Mouse (Mus musculus) liver, embryonic 11.5 days (tissue): ENCODE results near the gene Tfcp2. TPM values are rescaled to one million over a fixed set of nuclear protein-coding genes. Genes with fewer than 3 reads are reported as not detected.

Experiments
- ATAC-seq: fragments of 200-750 bp; cut with Nextera tagmentation; replicated peaks from 2 replicates; pipeline ENCODE4 v1.8.0; 2017; ENCODE audit warnings: moderate number of reproducible peaks, mild to moderate bottlenecking, moderate TSS enrichment, moderate library complexity; ENCODE audit not compliant: low FRiP score
- DNase-seq: peaks from one replicate; pipeline ENCODE4 v3.0.0-alpha.2; 2017; ENCODE audit warnings: low spot score
- H3K27ac ChIP-seq: fragments of 300-500 bp; sonication (generic); 2 replicates; pipeline ENCODE4 v1.5.1; 2014; ENCODE audit warnings: mild to moderate bottlenecking, low read depth, low read length, control low read depth
- H3K27me3 ChIP-seq: fragments of 300-500 bp; sonication (generic); replicated peaks from 2 replicates; pipeline ENCODE4 v1.6.1; 2014; ENCODE audit warnings: low read length, mixed read lengths; ENCODE audit not compliant: control insufficient read depth, insufficient read depth
- H3K36me3 ChIP-seq: fragments of 300-500 bp; sonication (generic); 2 replicates; pipeline ENCODE4 v1.6.1; 2014; ENCODE audit warnings: mild to moderate bottlenecking, low read length, moderate library complexity, mixed read lengths; ENCODE audit not compliant: control insufficient read depth, insufficient read depth
- H3K4me1 ChIP-seq: fragments of 300-500 bp; sonication (generic); replicated peaks from 2 replicates; pipeline ENCODE4 v1.6.1; 2014; ENCODE audit warnings: low read length, mixed read lengths; ENCODE audit not compliant: control insufficient read depth, insufficient read depth
- H3K4me2 ChIP-seq: fragments of 300-500 bp; sonication (generic); 2 replicates; pipeline ENCODE4 v1.6.1; 2014; ENCODE audit warnings: mild to moderate bottlenecking, control low read depth, moderate library complexity
- H3K4me3 ChIP-seq: fragments of 300-500 bp; sonication (generic); 2 replicates; pipeline ENCODE4 v1.5.1; 2014; ENCODE audit warnings: low read depth, low read length, control low read depth
- H3K9ac ChIP-seq: fragments of 300-500 bp; sonication (generic); 2 replicates; pipeline ENCODE4 v1.6.1; 2014; ENCODE audit warnings: low read depth, low read length, control low read depth
- H3K9me3 ChIP-seq: fragments of 300-500 bp; sonication (generic); 2 replicates; pipeline ENCODE4 v1.6.1; 2016; ENCODE audit warnings: low read length, inconsistent platforms, mixed read lengths; ENCODE audit not compliant: control insufficient read depth
- WGBS: fragments of 180-500 bp; shearing (Covaris S2); extraction: QIAGEN DNeasy Blood & Tissue Kit; methylation state at CpG from one replicate; pipeline ENCODE4 v1.1.7; 2014; 5-methylcytosine and 5-hydroxymethylcytosine counted together
- polyA plus RNA-seq: library from polyadenylated mRNA; unstranded; fragments of >200 nt; fragmentation: Nextera tagmentation; extraction: Ambion mirVana; gene quantifications from 2 replicates; pipeline ENCODE4 v1.2.1, GENCODE M21; 2014

Gene Tfcp2
- polyA plus RNA-seq, 1 experiment from 2014 or later, result 12.8 TPM

- Histone ChIP-seq H3K27ac (no peak overlapping the region), H3K9ac (no peak overlapping the region), H3K36me3 (peaks cover 8% of the 10 kb centered on the region; the same call in 1 of the 2 replicates), H3K9me3 (no peaks in the 10 kb centered on the region), H3K27me3 (no peaks in the 10 kb centered on the region), H3K4me2 (no peak overlapping the region), H3K4me1 (peaks cover 4% of the 10 kb centered on the region; the same call in 1 of the 2 replicates), H3K4me3 (no peak overlapping the region)
- WGBS, result 81% methylated on average over 2 of the region's 2 CpGs
- no peak for DNase-seq
- no peak for ATAC-seq
Measured at GRCm38 (mm10) chr15:100487050-100487449, 64.8 kb downstream of the Tfcp2 start.

- peaks cover 10% of the 10 kb centered on the region; the same call in 1 of the 2 replicates for H3K36me3 ChIP-seq
- ATAC-seq (no peak), DNase-seq (no peak)
- no peak overlapping the region for H3K4me2 ChIP-seq
- no peak overlapping the region for H3K9ac ChIP-seq
- H3K27ac ChIP-seq, result no peak overlapping the region
- H3K4me3 ChIP-seq, result no peak overlapping the region
- peaks cover 4% of the 10 kb centered on the region; the same call in 1 of the 2 replicates for H3K4me1 ChIP-seq
- no peaks in the 10 kb centered on the region for H3K27me3 ChIP-seq
- 55% methylated on average over 7 of the region's 7 CpGs for WGBS
- H3K9me3 ChIP-seq, result no peaks in the 10 kb centered on the region
Measured at GRCm38 (mm10) chr15:100486450-100486849, 65.4 kb downstream of the Tfcp2 start.

- Histone ChIP-seq H3K4me2 (no peak overlapping the region), H3K4me1 (peaks cover 4% of the 10 kb centered on the region; the same call in 1 of the 2 replicates), H3K27me3 (no peaks in the 10 kb centered on the region), H3K4me3 (no peak overlapping the region), H3K36me3 (peaks cover 15% of the 10 kb centered on the region), H3K27ac (no peak overlapping the region), H3K9me3 (no peaks in the 10 kb centered on the region), H3K9ac (no peak overlapping the region)
- ATAC-seq (no peak), DNase-seq (no peak)
- WGBS, result 77% methylated on average over 3 of the region's 3 CpGs
Measured at GRCm38 (mm10) chr15:100485576-100485975, 66.2 kb downstream of the Tfcp2 start.

- DNase-seq (no peak), ATAC-seq (no peak)
- Histone ChIP-seq H3K4me3 (no peak overlapping the region), H3K9me3 (no peaks in the 10 kb centered on the region), H3K4me1 (no peaks in the 10 kb centered on the region), H3K9ac (no peak overlapping the region), H3K27ac (no peak overlapping the region), H3K4me2 (no peak overlapping the region), H3K27me3 (no peaks in the 10 kb centered on the region), H3K36me3 (peaks cover 47% of the 10 kb centered on the region)
- 81% methylated on average over 4 of the region's 4 CpGs for WGBS
Measured at GRCm38 (mm10) chr15:100478925-100479324, 72.9 kb downstream of the Tfcp2 start.

- H3K9ac ChIP-seq, result no peak overlapping the region
- no peaks in the 10 kb centered on the region for H3K27me3 ChIP-seq
- ATAC-seq (no peak), DNase-seq (no peak)
- peaks cover 43% of the 10 kb centered on the region for H3K36me3 ChIP-seq
- H3K4me3 ChIP-seq, result no peak overlapping the region
- H3K4me2 ChIP-seq, result no peak overlapping the region
- no peaks in the 10 kb centered on the region for H3K4me1 ChIP-seq
- H3K27ac ChIP-seq, result no peak overlapping the region
- no peaks in the 10 kb centered on the region for H3K9me3 ChIP-seq
- 87% methylated on average over 10 of the region's 10 CpGs for WGBS
Measured at GRCm38 (mm10) chr15:100478351-100478750, 73.5 kb downstream of the Tfcp2 start.

GRCm38 (mm10) chr15:100473926-100474503 lies 77.8 kb downstream of the Tfcp2 start:
- DNase-seq, result no peak
- 69% methylated on average over 7 of the region's 7 CpGs for WGBS
- Histone ChIP-seq H3K9me3 (no peaks in the 10 kb centered on the region), H3K27me3 (no peaks in the 10 kb centered on the region), H3K36me3 (peaks cover 43% of the 10 kb centered on the region), H3K9ac (no peak overlapping the region), H3K27ac (no peak overlapping the region), H3K4me3 (no peak overlapping the region), H3K4me2 (no peak overlapping the region), H3K4me1 (peaks cover 9% of the 10 kb centered on the region)
- ATAC-seq, result no peak

GRCm38 (mm10) chr15:100470037-100470436 lies 81.8 kb downstream of the Tfcp2 start:
- Histone ChIP-seq H3K4me3 (peak overlapping the region; percentile 80), H3K27ac (no peak overlapping the region), H3K36me3 (peaks cover 16% of the 10 kb centered on the region; the same call in 1 of the 2 replicates), H3K4me1 (peaks cover 20% of the 10 kb centered on the region), H3K4me2 (peak overlapping the region; percentile 90), H3K9ac (peak overlapping the region; percentile 69; the same call in 1 of the 2 replicates), H3K9me3 (no peaks in the 10 kb centered on the region), H3K27me3 (no peaks in the 10 kb centered on the region)
- no peak for ATAC-seq
- 51% methylated on average over 10 of the region's 10 CpGs for WGBS
- DNase-seq, result no peak

GRCm38 (mm10) chr15:100469189-100469545 lies 82.6 kb downstream of the Tfcp2 start:
- 0 out of 2 replicates have a peak, but pooled peaks have one; percentile 10 for ATAC-seq
- H3K4me2 ChIP-seq, result peak overlapping the region; percentile 90

More at GRCm38 (mm10) chr15:100469189-100469545, 82.6 kb downstream of the Tfcp2 start:
- Histone ChIP-seq H3K27me3 (no peaks in the 10 kb centered on the region), H3K4me3 (peak overlapping the region; percentile 80), H3K9ac (peak overlapping the region; percentile 69), H3K27ac (peak overlapping the region; percentile 80), H3K36me3 (peaks cover 16% of the 10 kb centered on the region; the same call in 1 of the 2 replicates), H3K9me3 (no peaks in the 10 kb centered on the region), H3K4me1 (peaks cover 20% of the 10 kb centered on the region)
- DNase-seq, result no peak
- WGBS, result under 1% methylated on average over 19 of the region's 19 CpGs
